Mouse (Mus musculus): ENCODE results near the gene Eif3l. TPM values are rescaled to one million over a fixed set of nuclear protein-coding genes. Genes with fewer than 3 reads are reported as not detected.
"Not testable (repeated sequence)": the region's sequence is repeated elsewhere in the genome, so short reads cannot be mapped to it uniquely, and the experiment has no call there.

Eif3l gene
- 10 to 100 TPM; 69.4 to 74.8 TPM for total RNA-seq (2021)

- peak; percentile 87 to 88 for DNase-seq
Observed at GRCm38 (mm10) chr15:79074913-79075532, at the start of gene Eif3l. TSS of gene Eif3l (plus strand) at chr15:79075179.

DNA sequence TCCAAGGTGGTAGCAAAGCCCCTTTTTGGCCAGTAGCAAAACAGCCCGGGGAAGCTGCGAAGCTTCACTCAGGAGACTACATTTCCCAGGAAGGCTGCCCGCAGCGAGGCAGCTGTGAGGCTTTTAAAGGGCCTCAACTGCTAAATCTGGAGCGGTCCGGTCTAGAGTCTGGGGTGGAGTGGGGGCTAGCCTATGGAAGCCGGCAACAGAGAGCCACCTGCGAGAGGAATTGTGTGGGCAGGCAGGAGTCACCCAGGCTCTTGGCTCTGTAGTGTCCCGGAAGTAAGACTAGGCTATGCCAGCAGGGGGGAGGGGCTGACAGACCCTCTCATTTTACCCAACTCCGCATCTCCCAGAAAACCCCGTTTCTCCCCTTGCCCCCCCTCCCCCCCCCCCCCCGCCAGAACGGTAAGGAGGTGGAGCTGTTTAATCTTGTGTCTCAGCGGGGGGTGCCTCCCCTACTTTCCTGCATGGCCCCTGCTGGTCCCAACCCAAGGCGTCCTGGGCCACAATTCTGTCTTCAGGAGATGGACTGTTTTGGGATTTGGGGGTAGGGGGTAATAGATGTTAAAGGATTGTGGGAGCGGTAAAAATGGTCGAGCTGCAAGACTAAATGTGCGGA lies 49.2 kb upstream of the Eif3l start:
- DNase-seq: no peak

DNA sequence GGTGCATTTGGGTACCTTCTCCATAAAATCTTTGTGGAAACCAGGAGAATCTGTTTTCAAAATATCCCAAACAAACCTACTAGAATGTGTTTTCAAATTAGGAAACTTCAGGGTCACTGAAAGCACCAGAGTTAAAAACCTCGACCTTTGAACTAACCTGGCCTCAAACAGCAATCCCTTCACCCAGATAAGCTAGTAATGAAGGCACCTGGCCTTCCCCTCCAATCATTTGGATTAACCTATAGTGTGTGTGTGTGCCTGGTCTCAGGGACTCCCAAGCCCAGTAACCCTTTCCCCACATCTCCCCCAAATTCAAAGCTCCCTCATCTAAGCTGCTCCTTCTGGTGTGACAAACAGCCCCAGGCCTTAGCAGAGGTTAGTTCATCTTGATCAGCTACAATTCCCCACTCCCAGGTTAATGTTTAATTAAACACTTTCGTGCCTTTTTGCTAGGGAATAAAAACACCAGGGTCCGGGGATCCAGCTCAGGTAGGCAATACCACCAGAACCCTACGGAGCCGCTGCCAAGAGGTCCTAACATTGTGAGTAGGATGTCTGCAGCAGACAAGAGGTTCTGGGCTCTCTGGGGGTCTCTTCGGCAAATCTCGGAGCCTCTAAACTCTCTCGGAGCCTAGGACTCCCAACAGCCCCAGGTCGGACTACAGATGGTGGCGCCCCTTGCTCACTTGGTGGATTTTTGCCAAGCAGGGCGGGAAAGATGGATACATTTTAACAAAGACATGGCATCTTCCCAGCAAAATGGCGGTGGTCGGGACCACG lies 48.3 kb upstream of the Eif3l start:
- no peak for DNase-seq

GRCm38 (mm10) chr15:79027291-79028205 lies 47.4 kb upstream of the Eif3l start:
- DNase-seq: no peak

- peak; percentile 95 for DNase-seq
Observed at GRCm38 (mm10) chr15:79028237-79028738, 46.7 kb upstream of the Eif3l start, which contains the start of gene H1f0. TSS of gene H1f0 (plus strand) at chr15:79028450.

DNA sequence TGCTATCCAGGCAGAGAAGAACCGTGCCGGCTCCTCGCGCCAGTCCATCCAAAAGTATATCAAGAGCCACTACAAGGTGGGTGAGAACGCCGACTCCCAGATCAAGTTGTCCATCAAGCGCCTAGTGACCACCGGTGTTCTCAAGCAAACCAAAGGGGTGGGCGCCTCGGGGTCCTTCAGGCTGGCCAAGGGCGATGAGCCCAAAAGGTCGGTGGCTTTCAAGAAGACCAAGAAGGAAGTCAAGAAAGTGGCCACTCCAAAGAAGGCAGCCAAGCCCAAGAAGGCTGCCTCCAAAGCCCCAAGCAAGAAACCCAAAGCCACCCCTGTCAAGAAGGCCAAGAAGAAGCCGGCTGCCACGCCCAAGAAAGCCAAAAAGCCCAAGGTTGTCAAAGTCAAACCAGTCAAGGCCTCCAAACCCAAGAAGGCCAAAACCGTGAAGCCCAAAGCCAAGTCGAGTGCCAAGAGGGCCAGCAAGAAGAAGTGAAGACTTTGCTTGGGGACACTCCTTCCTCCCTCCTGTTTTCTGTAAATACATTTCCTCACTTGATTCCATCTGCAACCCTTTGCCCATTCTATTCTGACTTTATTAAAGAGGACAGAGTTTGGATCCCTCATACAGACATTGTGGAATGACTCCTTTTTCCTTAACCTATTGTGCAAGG lies 46.0 kb upstream of the Eif3l start:
- peak in 1 of 2 experiments; percentile 35 for DNase-seq

DNA sequence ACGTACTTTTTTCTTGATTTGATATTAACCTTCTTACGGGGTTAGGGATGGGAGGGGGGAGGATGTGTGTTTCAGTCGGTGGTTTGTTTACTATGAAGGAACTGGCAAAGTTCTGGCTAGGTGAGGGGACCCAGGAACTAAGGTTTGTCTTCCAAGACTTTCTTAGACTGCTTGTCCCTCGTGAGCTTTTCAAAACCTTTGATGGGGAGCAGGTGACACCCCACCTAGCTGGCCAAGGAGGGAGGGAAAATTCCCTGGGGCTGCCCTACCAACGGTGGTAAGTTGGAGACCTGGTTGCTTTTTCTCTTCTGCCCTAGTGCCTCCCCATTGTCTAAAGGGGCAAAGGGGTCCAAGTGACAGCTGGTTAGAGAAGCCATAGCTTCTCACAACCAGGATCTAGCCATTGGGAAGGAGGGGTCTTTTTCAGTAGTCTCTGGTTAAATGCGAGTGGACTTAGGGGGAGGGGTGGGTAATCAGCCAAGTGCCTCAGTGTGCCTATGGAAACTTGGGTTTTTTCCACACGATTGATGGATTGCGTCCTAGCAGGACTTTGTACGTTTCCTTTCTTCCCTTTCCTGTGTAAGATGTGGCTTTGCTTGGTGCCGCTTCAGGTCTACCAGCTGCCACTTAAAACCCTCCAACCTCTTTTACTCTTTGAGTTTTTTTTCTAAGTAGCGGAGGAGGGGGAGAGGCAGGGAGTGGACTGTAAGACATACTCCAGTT lies 45.3 kb upstream of the Eif3l start:
- DNase-seq: no peak

DNA sequence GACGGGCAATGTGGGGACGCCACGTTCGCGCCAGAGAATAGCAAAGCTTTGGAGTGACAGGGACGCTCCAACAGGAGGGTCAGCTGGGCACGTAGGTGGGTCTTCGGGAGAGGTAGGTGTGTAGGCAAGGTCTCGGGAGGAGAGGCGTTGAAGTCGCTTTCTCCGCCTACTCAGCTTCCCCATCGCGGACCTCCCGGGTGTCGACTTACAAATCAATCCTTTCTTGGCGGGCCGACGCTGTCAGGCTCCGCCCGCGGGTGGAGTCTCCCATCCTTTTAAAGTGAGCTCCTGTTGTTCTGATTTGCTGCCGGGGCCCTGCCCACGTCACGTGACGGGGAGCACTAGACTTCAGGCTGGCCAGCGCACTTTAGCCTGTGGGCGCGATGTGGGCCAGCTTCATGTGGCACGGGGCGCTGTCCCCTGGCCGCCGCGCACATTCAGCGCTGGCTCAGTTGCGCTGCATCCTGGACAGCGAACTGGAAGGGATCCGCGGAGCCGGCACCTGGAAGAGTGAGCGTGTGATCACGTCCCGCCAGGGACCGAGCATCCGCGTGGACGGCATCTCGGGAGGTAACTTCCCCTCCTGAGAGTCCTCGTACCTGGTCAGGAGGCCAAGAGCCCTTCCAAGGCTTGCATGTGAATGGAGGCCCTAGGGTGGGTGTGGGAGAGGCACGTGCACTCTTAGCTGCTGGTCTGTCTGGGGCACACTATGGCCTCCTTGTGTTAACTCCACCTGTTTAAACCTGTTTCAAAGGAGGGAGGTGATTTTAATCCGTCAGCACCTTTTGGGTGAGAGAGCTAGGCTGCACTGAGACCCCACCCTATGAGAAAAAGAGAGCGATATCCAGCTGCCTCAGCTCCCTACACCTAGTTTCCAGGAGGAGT lies 44.2 kb upstream of the Eif3l start:
- DNase-seq: peak; percentile 86 to 87

DNA sequence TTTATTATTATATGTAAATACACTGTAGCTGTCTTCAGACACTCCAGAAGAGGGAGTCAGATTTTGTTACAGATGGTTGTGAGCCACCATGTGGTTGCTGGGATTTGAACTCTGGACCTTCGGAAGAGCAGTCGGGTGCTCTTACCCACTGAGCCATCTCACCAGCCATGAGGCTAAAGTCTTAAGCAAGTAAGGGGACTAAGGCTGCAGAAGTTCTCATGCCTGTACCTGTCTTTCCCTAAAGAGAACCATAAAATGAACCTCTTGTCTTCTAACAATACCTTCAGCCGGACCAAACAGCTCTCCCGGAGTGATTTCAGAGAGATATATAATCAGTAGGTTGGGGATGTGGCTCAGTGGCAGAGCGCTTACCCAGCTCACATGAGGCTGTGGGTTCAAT lies 43.1 kb upstream of the Eif3l start:
- DNase-seq: not testable (repeated sequence)

- DNase-seq: peak; percentile 58 to 61
Observed at GRCm38 (mm10) chr15:79037913-79038328, 37.1 kb upstream of the Eif3l start.

GRCm38 (mm10) chr15:79038331-79038730 lies 36.6 kb upstream of the Eif3l start:
- DNase-seq: no peak

- peak; percentile 45 to 60 for DNase-seq
Observed at GRCm38 (mm10) chr15:79038853-79039252, 36.1 kb upstream of the Eif3l start.

DNA sequence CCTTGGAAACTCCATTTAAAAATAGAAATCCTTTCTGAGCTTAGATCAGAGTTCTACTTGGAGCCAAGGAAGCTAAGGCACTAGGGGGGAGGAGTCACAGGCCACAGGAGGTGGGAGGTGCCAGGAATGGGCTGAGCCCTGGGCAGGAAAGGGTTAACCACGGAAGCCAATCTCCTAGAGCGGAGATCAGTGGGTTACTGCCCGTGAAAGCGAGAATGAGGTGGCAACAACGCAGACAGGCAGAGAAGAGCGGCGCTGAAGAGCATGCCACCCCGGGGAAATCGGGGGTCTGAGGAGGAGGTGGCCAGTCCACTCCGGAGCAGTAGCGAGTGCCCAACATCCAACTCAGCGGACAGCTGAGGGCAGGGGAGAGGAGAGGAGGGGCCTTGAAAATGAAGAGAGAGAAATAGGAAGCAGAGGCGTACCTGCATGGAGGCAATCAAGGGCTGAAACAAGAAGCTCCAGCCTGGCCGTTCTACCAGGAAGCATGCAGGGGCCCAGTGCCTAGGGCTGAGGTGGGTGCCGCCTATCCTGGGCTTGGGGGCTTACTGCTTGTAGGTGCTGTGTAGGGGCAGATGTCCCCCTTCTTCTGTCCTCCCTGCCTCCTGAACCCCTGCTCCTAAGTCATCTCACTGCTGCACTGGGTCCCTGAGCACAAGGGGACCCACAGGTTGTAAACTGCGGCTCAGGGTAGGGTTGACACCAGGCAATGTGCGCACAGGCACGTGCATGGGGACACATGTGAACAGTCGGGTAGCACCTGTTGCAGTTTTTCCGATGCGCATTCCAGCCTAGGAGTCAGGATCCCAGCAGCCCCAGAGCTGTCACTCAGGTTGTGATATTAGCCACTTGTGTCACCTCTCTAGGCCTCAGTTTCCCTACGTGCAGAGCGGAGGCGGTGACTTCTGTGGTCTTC lies 34.2 kb upstream of the Eif3l start:
- no peak for DNase-seq

DNA sequence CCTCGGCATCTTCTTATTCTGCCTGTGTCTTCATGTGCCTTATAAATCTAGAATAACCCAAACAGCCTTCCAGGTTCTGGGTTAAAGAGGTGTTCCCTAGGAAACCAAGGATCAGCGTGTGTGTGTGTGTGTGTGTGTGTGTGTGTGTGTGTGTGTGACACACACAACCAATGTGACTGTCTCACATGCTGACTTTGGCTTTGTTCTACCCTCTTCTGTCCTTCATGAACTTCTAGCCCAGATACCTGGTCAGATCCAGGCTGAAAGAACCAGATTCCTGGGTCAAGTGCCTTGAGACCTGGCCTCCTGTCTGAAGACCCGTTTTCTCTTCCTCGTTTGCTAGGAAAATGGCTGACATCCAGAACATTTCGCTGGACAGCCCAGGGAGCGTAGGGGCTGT lies 33.4 kb upstream of the Eif3l start, which contains the start of gene Galr3:
TSS of gene Galr3 (plus strand) at position 301 of the 400 bp plus-strand sequence.
- no peak for DNase-seq

DNA sequence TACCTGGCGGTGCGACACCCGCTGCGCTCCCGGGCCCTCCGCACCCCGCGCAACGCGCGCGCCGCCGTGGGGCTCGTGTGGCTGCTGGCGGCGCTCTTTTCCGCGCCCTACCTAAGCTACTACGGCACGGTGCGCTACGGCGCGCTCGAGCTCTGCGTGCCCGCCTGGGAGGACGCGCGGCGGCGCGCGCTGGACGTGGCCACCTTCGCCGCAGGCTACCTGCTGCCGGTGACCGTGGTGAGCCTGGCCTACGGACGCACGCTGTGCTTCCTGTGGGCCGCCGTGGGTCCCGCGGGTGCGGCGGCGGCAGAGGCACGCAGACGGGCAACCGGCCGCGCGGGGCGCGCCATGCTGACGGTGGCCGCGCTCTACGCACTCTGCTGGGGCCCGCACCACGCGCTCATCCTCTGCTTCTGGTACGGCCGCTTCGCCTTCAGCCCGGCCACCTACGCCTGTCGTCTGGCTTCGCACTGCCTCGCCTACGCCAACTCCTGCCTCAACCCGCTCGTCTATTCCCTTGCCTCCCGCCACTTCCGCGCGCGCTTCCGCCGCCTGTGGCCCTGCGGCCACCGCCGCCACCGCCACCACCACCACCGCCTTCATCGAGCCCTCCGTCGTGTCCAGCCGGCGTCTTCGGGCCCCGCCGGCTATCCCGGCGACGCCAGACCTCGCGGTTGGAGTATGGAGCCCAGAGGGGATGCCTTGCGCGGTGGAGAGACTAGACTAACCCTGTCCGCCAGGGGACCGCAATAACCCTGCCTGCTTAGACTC lies 32.1 kb upstream of the Eif3l start:
- peak; percentile 32 to 34 for DNase-seq

DNA sequence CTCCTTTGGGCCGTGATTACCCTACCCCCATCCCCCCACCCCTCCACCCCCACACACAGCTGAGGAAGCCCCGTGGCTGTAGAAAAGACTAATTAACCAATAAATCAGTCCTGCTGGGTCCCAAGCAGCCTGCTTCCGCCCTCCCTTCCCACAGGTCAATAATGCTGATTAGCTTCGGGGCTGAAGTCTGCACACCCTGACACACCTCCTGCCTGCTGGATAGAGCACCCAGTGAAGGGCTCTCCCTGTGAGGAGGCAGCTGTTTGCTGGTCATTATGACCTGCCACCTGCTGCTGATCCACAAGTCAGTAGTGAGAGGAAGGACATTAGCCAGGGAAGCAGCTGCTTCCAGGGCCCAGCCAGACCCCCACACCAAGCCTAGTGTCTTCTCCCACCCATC lies 30.1 kb upstream of the Eif3l start:
- DNase-seq: no peak

GRCm38 (mm10) chr15:79048186-79048585 lies 26.8 kb upstream of the Eif3l start:
- DNase-seq: no peak
